Mouse (Mus musculus) olfactory bulb, adult 2 months (tissue): ENCODE measurements around the gene Kcp. TPM values are rescaled to one million over a fixed set of nuclear protein-coding genes. Genes with fewer than 3 reads are reported as not detected.

Experiments used
- H3K27ac ChIP-seq: fragments of 200-500 bp; 2 replicates; pipeline ENCODE4 v1.5.1; 2012; ENCODE audit warnings: low read depth, low read length; ENCODE audit not compliant: insufficient read depth
- H3K4me1 ChIP-seq: fragments of 200-500 bp; 2 replicates; pipeline ENCODE4 v1.6.1; 2012; ENCODE audit warnings: low read length; ENCODE audit not compliant: control insufficient read depth, insufficient read depth
- H3K4me3 ChIP-seq: fragments of 200-500 bp; 2 replicates; pipeline ENCODE4 v1.5.1; 2012; ENCODE audit warnings: mild to moderate bottlenecking, low read depth, low read length, moderate library complexity; ENCODE audit not compliant: insufficient read depth
- CTCF ChIP-seq: fragments of 200-500 bp; IDR thresholded peaks from 2 replicates; pipeline ENCODE4 v1.5.1; 2012; ENCODE audit warnings: low read depth, mild to moderate bottlenecking, low read length, moderate library complexity; ENCODE audit not compliant: insufficient read depth
- POLR2A ChIP-seq: fragments of 200-500 bp; IDR thresholded peaks from 2 replicates; pipeline ENCODE4 v1.6.1; 2012; ENCODE audit warnings: mild to moderate bottlenecking, low read depth, low read length, moderate library complexity; ENCODE audit not compliant: insufficient read depth
- WGBS: fragments of 180-500 bp; shearing (Covaris S2); methylation state at CpG from one replicate; pipeline ENCODE4 v1.1.7; 2018; 5-methylcytosine and 5-hydroxymethylcytosine counted together
- polyA plus RNA-seq: library from polyadenylated mRNA; stranded (reverse); fragments of >200 nt; gene quantifications from 2 replicates; pipeline ENCODE4 v1.2.4, GENCODE M21; 2012; ENCODE audit warnings: low replicate concordance; ENCODE audit not compliant: missing spikeins, insufficient read depth, insufficient read length

The Kcp gene
- polyA plus RNA-seq, 1 experiment, result not detected

- TF ChIP-seq POLR2A (no peak), CTCF (no peak)
- H3K4me1 ChIP-seq, result peaks cover 9% of the 10 kb centered on the region
- H3K4me3 ChIP-seq, result no peak overlapping the region
- H3K27ac ChIP-seq, result no peak overlapping the region
- WGBS, result 84% methylated on average over 2 of the region's 2 CpGs
Measured at GRCm38 (mm10) chr6:29474736-29475135, 33.0 kb downstream of the Kcp start.

GRCm38 (mm10) chr6:29473941-29474691 lies 33.6 kb downstream of the Kcp start:
- no peak overlapping the region for H3K27ac ChIP-seq

GRCm38 (mm10) chr6:29471137-29471536 lies 36.6 kb downstream of the Kcp start, which contains the start of gene Atp6v1fnb:
Gene Atp6v1fnb, plus strand, starts transcription at chr6:29471437.
- no peak for TF ChIP-seq POLR2A
- no peak for TF ChIP-seq CTCF
- H3K4me1 ChIP-seq, result peaks cover 9% of the 10 kb centered on the region
- 93% methylated on average over 4 of the region's 4 CpGs for WGBS
- no peak within 1 kb of the TSS for H3K27ac ChIP-seq
- H3K4me3 ChIP-seq, result no peak within 1 kb of the TSS

More at GRCm38 (mm10) chr6:29473941-29474691, 33.6 kb downstream of the Kcp start:
- peak overlapping the region; percentile 44 for H3K4me3 ChIP-seq
- peaks cover 9% of the 10 kb centered on the region for H3K4me1 ChIP-seq
- 0 out of 2 replicates have a peak, but pooled peaks have one; percentile 25 for TF ChIP-seq POLR2A
- TF ChIP-seq CTCF, result no peak
- WGBS, result 7% methylated on average over 33 of the region's 33 CpGs

- TF ChIP-seq CTCF, result no peak
- no peak for TF ChIP-seq POLR2A
- H3K4me3 ChIP-seq, result no peak overlapping the region
- peaks cover 4% of the 10 kb centered on the region for H3K4me1 ChIP-seq
- H3K27ac ChIP-seq, result no peak overlapping the region
- 88% methylated on average over 3 of the region's 3 CpGs for WGBS
Measured at GRCm38 (mm10) chr6:29468851-29469250, 38.9 kb downstream of the Kcp start.

- TF ChIP-seq POLR2A (peak; percentile 62), CTCF (no peak)
- Histone ChIP-seq H3K27ac (peak within 1 kb of the TSS; percentile 58; the same call in 1 of the 2 replicates), H3K4me3 (peak within 1 kb of the TSS; percentile 63), H3K4me1 (no peaks in the 10 kb centered on the region)
- WGBS, result under 1% methylated on average over 39 of the region's 39 CpGs
Measured at GRCm38 (mm10) chr6:29467583-29468354, 40.0 kb downstream of the Kcp start, which contains the start of gene Atp6v1f. Gene Atp6v1f, plus strand, starts transcription at chr6:29467718.

- H3K4me1 ChIP-seq, result no peaks in the 10 kb centered on the region
- no peak overlapping the region for H3K27ac ChIP-seq
- WGBS, result 70% methylated on average over 3 of the region's 3 CpGs
- H3K4me3 ChIP-seq, result no peak overlapping the region
- TF ChIP-seq POLR2A (no peak), CTCF (no peak)
Measured at GRCm38 (mm10) chr6:29463388-29463787, 44.4 kb downstream of the Kcp start.

- no peaks in the 10 kb centered on the region for H3K4me1 ChIP-seq
- WGBS, result 53% methylated on average over 7 of the region's 7 CpGs
- no peak overlapping the region for H3K27ac ChIP-seq
- H3K4me3 ChIP-seq, result no peak overlapping the region
- no peak for TF ChIP-seq POLR2A
Measured at GRCm38 (mm10) chr6:29461502-29461901, 46.2 kb downstream of the Kcp start.

- Histone ChIP-seq H3K4me3 (no peak overlapping the region), H3K27ac (no peak overlapping the region), H3K4me1 (no peaks in the 10 kb centered on the region)
- 94% methylated on average over 6 of the region's 6 CpGs for WGBS
- TF ChIP-seq CTCF, result no peak
- no peak for TF ChIP-seq POLR2A
Measured at GRCm38 (mm10) chr6:29450667-29451066, 57.1 kb downstream of the Kcp start.

GRCm38 (mm10) chr6:29449858-29450257 lies 57.9 kb downstream of the Kcp start:
- TF ChIP-seq CTCF, result no peak
- TF ChIP-seq POLR2A, result no peak
- WGBS, result 41% methylated on average over 4 of the region's 4 CpGs
- no peak overlapping the region for H3K27ac ChIP-seq

More at GRCm38 (mm10) chr6:29449858-29450257, 57.9 kb downstream of the Kcp start:
- H3K4me3 ChIP-seq, result no peak overlapping the region
- no peaks in the 10 kb centered on the region for H3K4me1 ChIP-seq
